Mouse (Mus musculus): ENCODE results near the gene Acot7. TPM values are rescaled to one million over a fixed set of nuclear protein-coding genes. Genes with fewer than 3 reads are reported as not detected.

Gene Acot7
- polyA plus RNA-seq, 1 experiment from 2014 or later = 11.9 TPM

DNA sequence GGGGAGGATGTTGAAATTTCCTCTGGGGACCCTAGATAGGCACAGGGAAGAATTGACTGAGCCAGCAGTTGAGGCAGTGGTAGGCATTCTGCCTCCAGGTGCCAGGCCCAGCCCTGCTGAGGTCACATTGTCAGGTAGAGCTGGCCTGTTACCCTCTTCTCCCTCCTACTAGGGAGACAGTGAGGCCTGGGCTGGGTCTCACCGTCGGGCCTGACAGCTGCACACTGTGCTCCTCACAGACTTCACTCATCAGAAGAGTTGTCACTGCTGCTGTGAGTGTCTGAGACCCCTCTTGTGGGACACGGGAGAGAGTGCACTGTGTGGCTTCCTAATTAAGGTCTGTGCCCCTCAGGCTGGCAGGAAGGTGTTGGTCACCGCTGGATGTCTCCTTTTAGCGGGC, 87.9 kb downstream of the Acot7 start:
- H3K4me2 ChIP-seq (ENCODE audit: low read depth, low read length) = no peak overlapping the region
- H3K9me3 ChIP-seq (replicated peaks; ENCODE audit: control insufficient read depth, low read length) = no peaks in the 10 kb centered on the region
- H3K9ac ChIP-seq (ENCODE audit: low read depth, low read length) = no peak overlapping the region
- no peak for ATAC-seq (ENCODE audit: low read depth)
- no peaks in the 10 kb centered on the region for H3K36me3 ChIP-seq (ENCODE audit: control insufficient read depth, insufficient read depth)
- H3K4me3 ChIP-seq (ENCODE audit: low read depth, low read length) = no peak overlapping the region
- peaks cover 19% of the 10 kb centered on the region for H3K4me1 ChIP-seq (ENCODE audit: control insufficient read depth, low read depth, low read length)
- no peaks in the 10 kb centered on the region for H3K27me3 ChIP-seq (ENCODE audit: control insufficient read depth, insufficient read depth, low read depth, low read length)
- H3K27ac ChIP-seq (ENCODE audit: low read length) = no peak overlapping the region
- WGBS (ENCODE audit: insufficient replicate concordance) = 74% methylated on average over 5 of the region's 5 CpGs

DNA sequence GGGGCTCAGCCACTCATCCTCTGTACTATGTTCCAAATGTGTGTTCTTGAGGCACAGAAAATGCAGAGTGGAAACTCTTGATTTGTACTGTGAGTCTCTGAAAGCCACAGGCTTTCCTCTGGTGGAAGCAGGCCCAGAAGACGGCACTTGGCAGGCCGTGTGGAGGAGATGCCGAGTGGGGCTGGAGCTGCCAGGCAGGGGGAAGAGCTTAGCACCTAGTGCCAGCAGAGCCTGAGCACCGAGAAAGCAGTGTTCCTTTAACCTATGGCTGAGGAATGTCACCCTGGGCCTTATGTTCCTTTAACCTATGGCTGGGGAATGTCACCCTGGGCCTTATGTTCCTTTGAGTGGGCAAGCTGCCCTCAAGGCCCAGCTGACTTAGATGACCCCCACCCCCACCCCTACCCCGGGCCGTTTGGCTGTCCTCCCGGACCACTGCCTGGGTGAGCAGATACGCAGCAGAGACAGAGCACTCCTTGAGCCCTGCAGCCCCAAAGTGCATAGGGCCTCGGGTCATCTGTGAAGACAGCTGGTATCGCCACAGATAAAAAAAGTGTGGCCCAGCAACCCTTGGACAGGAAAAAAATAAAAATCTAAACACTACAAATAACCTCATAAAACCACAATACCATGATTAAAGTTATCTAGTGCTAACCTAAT, 88.4 kb downstream of the Acot7 start:
- no peaks in the 10 kb centered on the region for H3K36me3 ChIP-seq (ENCODE audit: control insufficient read depth, insufficient read depth)
- no peak overlapping the region for H3K4me3 ChIP-seq (ENCODE audit: low read depth, low read length)
- no peaks in the 10 kb centered on the region for H3K9me3 ChIP-seq (replicated peaks; ENCODE audit: control insufficient read depth, low read length)
- H3K4me1 ChIP-seq (ENCODE audit: control insufficient read depth, low read depth, low read length) = peaks cover 19% of the 10 kb centered on the region
- no peak overlapping the region for H3K27ac ChIP-seq (ENCODE audit: low read length)
- H3K27me3 ChIP-seq (ENCODE audit: control insufficient read depth, insufficient read depth, low read depth, low read length) = no peaks in the 10 kb centered on the region
- no peak overlapping the region for H3K9ac ChIP-seq (ENCODE audit: low read depth, low read length)
- no peak for ATAC-seq (ENCODE audit: low read depth)
- no peak overlapping the region for H3K4me2 ChIP-seq (ENCODE audit: low read depth, low read length)
- 56% methylated on average over 10 of the region's 10 CpGs for WGBS (ENCODE audit: insufficient replicate concordance)

DNA sequence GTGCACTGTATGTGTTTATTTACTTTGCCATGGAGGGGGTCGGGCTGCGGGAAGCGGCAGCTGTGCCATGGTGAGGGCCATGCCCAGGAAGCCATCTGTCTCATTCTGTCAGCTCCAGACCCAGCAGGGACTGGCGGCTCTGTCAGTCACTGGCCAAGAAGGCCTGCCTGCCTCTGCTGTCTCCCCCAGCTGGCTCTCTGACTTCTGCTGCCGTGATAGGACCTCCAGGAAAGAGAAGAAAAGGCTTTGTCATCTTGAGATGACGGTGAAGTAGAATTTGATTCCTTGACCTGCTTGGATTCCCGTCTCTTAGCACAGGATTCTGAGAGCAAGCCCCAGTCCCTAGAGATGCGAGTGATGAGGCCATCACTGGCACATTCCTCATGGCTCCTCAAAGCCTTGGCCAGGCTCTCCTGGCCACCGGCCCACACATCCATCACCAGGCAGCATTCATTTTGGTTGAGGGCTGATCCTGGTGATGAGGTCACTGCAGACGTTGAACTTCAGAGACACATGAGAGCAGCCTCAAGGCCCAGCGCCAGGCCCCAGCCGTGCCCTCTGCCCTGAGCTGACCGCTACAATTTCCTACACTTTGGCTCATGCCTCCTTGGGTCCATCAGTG, 89.9 kb downstream of the Acot7 start:
- no peak overlapping the region for H3K9ac ChIP-seq (ENCODE audit: low read depth, low read length)
- no peak overlapping the region for H3K4me2 ChIP-seq (ENCODE audit: low read depth, low read length)
- no peak for ATAC-seq (ENCODE audit: low read depth)
- H3K36me3 ChIP-seq (ENCODE audit: control insufficient read depth, insufficient read depth) = no peaks in the 10 kb centered on the region
- peaks cover 2% of the 10 kb centered on the region for H3K27me3 ChIP-seq (ENCODE audit: control insufficient read depth, insufficient read depth, low read depth, low read length)
- no peak overlapping the region for H3K4me3 ChIP-seq (ENCODE audit: low read depth, low read length)
- WGBS (ENCODE audit: insufficient replicate concordance) = 65% methylated on average over 13 of the region's 13 CpGs
- no peak overlapping the region for H3K27ac ChIP-seq (ENCODE audit: low read length)
- no peaks in the 10 kb centered on the region for H3K9me3 ChIP-seq (replicated peaks; ENCODE audit: control insufficient read depth, low read length)
- peaks cover 16% of the 10 kb centered on the region for H3K4me1 ChIP-seq (ENCODE audit: control insufficient read depth, low read depth, low read length)

DNA sequence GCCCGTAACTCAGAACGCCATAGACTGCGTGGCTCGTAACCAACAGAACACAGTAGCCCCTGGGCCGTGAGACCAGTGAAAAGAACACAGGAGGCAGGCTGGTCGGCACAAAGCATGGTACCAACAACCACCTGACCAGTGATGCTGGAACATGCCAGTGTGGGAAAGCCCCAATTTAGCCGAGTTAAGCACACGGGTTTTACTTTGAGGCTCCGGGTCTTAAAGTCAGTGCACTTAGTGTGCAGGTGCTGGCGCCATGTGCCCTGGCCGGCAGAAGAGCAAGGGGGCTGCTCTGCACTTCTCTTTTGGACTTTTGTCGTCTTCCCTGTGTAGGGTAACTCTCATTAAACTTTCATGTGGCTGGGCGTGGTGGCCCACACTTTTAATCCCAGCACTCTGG, 92.0 kb downstream of the Acot7 start:
- no peaks in the 10 kb centered on the region; the same call in 1 of the 2 replicates for H3K4me1 ChIP-seq (ENCODE audit: control insufficient read depth, low read depth, low read length)
- peaks cover 23% of the 10 kb centered on the region for H3K27me3 ChIP-seq (ENCODE audit: control insufficient read depth, insufficient read depth, low read depth, low read length)
- no peak overlapping the region for H3K27ac ChIP-seq (ENCODE audit: low read length)
- 71% methylated on average over 13 of the region's 13 CpGs for WGBS (ENCODE audit: insufficient replicate concordance)
- H3K4me2 ChIP-seq (ENCODE audit: low read depth, low read length) = no peak overlapping the region
- H3K9ac ChIP-seq (ENCODE audit: low read depth, low read length) = no peak overlapping the region
- no peaks in the 10 kb centered on the region for H3K9me3 ChIP-seq (replicated peaks; ENCODE audit: control insufficient read depth, low read length)
- no peak for ATAC-seq (ENCODE audit: low read depth)
- no peaks in the 10 kb centered on the region for H3K36me3 ChIP-seq (ENCODE audit: control insufficient read depth, insufficient read depth)
- H3K4me3 ChIP-seq (ENCODE audit: low read depth, low read length) = no peak overlapping the region

DNA sequence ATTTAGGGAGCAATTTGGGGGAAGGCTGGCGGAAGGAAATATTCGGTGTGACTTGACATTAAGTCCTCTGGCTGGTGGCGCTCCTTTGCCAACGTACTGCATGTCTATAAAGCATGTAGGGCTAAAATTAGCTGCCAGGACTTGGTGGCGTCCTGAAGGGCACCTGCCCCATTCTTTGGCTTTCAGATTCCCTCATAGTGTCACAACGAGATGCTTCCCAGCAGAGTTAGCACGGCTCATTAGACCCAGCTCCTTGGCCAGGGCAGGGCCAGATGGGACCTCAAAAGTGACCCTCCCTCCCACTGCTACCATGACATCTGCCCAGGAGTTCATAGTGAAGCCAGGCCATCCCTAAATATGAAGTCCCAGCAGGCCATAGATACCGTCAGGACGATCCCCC, 92.7 kb downstream of the Acot7 start:
- no peaks in the 10 kb centered on the region; the same call in 1 of the 2 replicates for H3K4me1 ChIP-seq (ENCODE audit: control insufficient read depth, low read depth, low read length)
- no peaks in the 10 kb centered on the region for H3K9me3 ChIP-seq (replicated peaks; ENCODE audit: control insufficient read depth, low read length)
- no peak overlapping the region for H3K4me3 ChIP-seq (ENCODE audit: low read depth, low read length)
- peaks cover 29% of the 10 kb centered on the region for H3K27me3 ChIP-seq (ENCODE audit: control insufficient read depth, insufficient read depth, low read depth, low read length)
- no peak overlapping the region for H3K4me2 ChIP-seq (ENCODE audit: low read depth, low read length)
- H3K36me3 ChIP-seq (ENCODE audit: control insufficient read depth, insufficient read depth) = no peaks in the 10 kb centered on the region
- H3K27ac ChIP-seq (ENCODE audit: low read length) = no peak overlapping the region
- H3K9ac ChIP-seq (ENCODE audit: low read depth, low read length) = no peak overlapping the region
- ATAC-seq (ENCODE audit: low read depth) = no peak
- 71% methylated on average over 9 of the region's 9 CpGs for WGBS (ENCODE audit: insufficient replicate concordance)

DNA sequence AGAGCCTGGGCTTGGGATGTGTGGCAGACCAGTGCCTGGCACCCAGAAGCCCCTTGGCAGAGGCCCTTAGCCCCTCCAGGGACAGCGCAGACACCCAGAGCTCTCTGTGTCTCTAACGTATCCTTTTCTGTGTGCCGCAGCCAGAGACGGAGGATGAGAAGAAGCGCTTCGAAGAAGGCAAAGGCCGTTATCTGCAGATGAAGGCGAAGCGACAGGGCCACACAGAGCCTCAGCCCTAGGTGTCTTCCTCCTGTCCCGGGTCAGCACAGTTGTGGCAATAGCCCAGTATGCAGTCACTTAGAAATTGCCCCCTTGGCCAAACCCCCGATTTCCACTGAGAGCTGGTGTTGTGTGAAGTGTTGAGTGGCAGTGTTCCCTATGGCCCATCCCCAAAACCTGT, 93.4 kb downstream of the Acot7 start:
- Histone ChIP-seq H3K4me2 (ENCODE audit: low read depth, low read length) (no peak overlapping the region), H3K27me3 (ENCODE audit: control insufficient read depth, insufficient read depth, low read depth, low read length) (peaks cover 35% of the 10 kb centered on the region), H3K36me3 (ENCODE audit: control insufficient read depth, insufficient read depth) (no peaks in the 10 kb centered on the region), H3K4me3 (ENCODE audit: low read depth, low read length) (no peak overlapping the region), H3K9me3 (replicated peaks; ENCODE audit: control insufficient read depth, low read length) (no peaks in the 10 kb centered on the region), H3K4me1 (ENCODE audit: control insufficient read depth, low read depth, low read length) (no peaks in the 10 kb centered on the region; the same call in 1 of the 2 replicates), H3K9ac (ENCODE audit: low read depth, low read length) (no peak overlapping the region), H3K27ac (ENCODE audit: low read length) (no peak overlapping the region)
- 77% methylated on average over 11 of the region's 11 CpGs for WGBS (ENCODE audit: insufficient replicate concordance)
- no peak for ATAC-seq (ENCODE audit: low read depth)

DNA sequence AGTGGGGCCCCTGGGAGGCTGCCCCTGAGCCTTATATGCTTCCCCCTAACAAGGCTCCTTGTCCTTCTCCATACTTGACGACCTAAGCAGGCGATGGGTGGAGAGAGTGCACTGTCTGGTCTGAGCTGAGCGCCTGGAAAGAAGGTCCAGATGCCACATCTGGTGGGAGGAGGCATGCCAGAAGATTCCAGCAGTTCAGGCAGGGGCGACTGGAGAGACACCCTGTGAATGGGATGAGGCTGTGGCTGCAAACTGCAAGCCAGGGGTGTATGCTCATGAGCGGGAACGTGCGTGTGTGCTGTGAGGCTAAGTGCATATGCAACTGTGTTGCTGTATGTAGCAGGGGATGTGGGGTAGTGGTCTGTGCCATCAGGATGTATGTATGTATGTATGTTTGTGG, 94.1 kb downstream of the Acot7 start:
- no peaks in the 10 kb centered on the region for H3K9me3 ChIP-seq (replicated peaks; ENCODE audit: control insufficient read depth, low read length)
- WGBS (ENCODE audit: insufficient replicate concordance) = 68% methylated on average over 7 of the region's 7 CpGs
- H3K27me3 ChIP-seq (ENCODE audit: control insufficient read depth, insufficient read depth, low read depth, low read length) = peaks cover 37% of the 10 kb centered on the region
- H3K27ac ChIP-seq (ENCODE audit: low read length) = no peak overlapping the region
- no peak overlapping the region for H3K4me3 ChIP-seq (ENCODE audit: low read depth, low read length)
- no peak overlapping the region for H3K4me2 ChIP-seq (ENCODE audit: low read depth, low read length)
- H3K36me3 ChIP-seq (ENCODE audit: control insufficient read depth, insufficient read depth) = no peaks in the 10 kb centered on the region
- ATAC-seq (ENCODE audit: low read depth) = no peak
- H3K4me1 ChIP-seq (ENCODE audit: control insufficient read depth, low read depth, low read length) = no peaks in the 10 kb centered on the region; the same call in 1 of the 2 replicates
- H3K9ac ChIP-seq (ENCODE audit: low read depth, low read length) = no peak overlapping the region

DNA sequence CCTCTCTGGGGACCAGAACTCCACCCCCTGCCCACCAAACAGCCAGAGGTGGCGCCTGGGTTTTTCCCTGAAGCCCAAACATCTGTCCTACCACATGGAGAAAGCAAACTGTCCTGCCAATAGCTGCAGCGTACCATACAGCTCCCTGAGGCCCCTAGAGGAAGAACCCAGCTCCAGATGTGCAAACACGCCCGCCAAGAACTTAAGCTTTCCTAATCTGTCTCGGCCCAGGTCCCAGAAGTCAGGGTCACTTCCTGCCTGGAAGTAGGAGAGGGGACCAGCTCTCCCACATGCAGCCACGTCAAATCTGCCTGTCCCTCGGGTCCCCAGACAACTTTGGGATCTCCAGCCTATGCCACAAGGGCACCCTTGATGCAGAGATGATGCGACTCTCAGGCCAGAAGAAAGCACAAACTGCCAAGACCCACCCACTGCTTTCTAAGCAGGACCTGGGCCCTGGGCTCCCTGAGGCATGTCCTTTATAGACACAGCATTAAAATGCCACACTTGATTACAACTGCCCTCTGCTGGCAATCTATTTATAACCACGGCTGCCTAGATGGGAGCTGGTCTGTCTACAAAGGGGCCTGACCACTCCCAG, 94.6 kb downstream of the Acot7 start:
- Histone ChIP-seq H3K9me3 (replicated peaks; ENCODE audit: control insufficient read depth, low read length) (no peaks in the 10 kb centered on the region), H3K36me3 (ENCODE audit: control insufficient read depth, insufficient read depth) (no peaks in the 10 kb centered on the region), H3K4me2 (ENCODE audit: low read depth, low read length) (no peak overlapping the region), H3K4me1 (ENCODE audit: control insufficient read depth, low read depth, low read length) (no peaks in the 10 kb centered on the region; the same call in 1 of the 2 replicates), H3K27ac (ENCODE audit: low read length) (no peak overlapping the region), H3K4me3 (ENCODE audit: low read depth, low read length) (no peak overlapping the region), H3K27me3 (ENCODE audit: control insufficient read depth, insufficient read depth, low read depth, low read length) (peaks cover 37% of the 10 kb centered on the region), H3K9ac (ENCODE audit: low read depth, low read length) (no peak overlapping the region)
- WGBS (ENCODE audit: insufficient replicate concordance) = 31% methylated on average over 9 of the region's 9 CpGs
- ATAC-seq (ENCODE audit: low read depth) = no peak

DNA sequence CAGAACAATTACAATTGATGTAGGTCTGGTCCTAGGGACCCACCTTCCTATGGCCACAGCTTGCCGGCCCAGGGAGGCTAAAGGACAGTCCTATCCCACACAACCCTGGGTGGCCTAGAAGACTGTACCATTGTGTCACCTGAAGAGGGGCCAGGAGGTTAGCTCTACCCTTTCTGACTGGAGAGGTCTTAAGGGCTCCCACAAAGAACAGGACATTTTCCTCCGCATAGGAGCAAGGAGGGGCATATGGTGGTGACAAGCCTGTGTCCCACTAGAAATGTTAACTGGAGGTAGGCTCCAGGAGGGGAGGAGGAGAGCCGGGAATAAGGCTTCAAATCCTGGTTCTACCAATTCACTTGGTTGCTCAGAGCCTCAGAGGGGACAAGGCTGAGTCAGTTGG, 95.3 kb downstream of the Acot7 start:
- no peak overlapping the region for H3K27ac ChIP-seq (ENCODE audit: low read length)
- ATAC-seq (ENCODE audit: low read depth) = no peak
- H3K4me2 ChIP-seq (ENCODE audit: low read depth, low read length) = no peak overlapping the region
- no peaks in the 10 kb centered on the region for H3K36me3 ChIP-seq (ENCODE audit: control insufficient read depth, insufficient read depth)
- H3K4me1 ChIP-seq (ENCODE audit: control insufficient read depth, low read depth, low read length) = no peaks in the 10 kb centered on the region; the same call in 1 of the 2 replicates
- H3K27me3 ChIP-seq (ENCODE audit: control insufficient read depth, insufficient read depth, low read depth, low read length) = peaks cover 37% of the 10 kb centered on the region
- 46% methylated on average over 3 of the region's 3 CpGs for WGBS (ENCODE audit: insufficient replicate concordance)
- no peak overlapping the region for H3K4me3 ChIP-seq (ENCODE audit: low read depth, low read length)
- H3K9me3 ChIP-seq (replicated peaks; ENCODE audit: control insufficient read depth, low read length) = no peaks in the 10 kb centered on the region
- no peak overlapping the region for H3K9ac ChIP-seq (ENCODE audit: low read depth, low read length)
